Mouse (Mus musculus) fibroblast of lung, adult 2 months (primary cell): ENCODE data around the gene Ppp2r5a.

Experiments
- DNase-seq: peaks from one replicate; pipeline ENCODE4 v3.0.0-alpha.2; 2011; ENCODE audit warnings: low read depth

Ppp2r5a gene

DNA sequence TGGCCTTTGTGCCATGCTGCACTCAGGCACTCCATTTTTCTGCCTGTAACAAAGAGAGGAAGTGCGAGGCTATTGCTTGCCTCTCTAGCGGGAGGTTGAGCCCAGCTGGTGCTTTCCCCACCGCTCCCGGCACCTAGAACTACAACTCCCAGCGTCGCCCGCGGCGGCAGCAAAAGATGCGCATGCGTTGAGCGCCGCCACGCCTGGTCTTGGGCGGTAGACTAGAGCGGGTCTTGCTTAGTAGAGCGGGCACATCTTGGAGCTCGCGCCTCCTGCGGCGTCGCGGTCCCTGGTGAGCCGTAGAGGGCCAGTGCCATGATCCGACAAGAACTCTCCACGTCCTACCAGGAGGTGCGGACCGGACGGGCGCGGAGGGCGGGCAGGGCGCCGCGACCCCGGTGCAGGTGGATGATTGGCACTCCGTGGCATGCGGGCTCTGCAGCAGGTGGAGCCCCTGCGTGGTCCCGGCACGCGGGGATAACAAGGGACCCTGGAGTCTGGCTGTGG lies 77.3 kb downstream of the Ppp2r5a start, which contains the start of gene Tmem206:
TSS of gene Tmem206 (plus strand) at position 187 of the 507 bp plus-strand sequence.
- DNase-seq: peak; percentile 86

- no peak for DNase-seq
These were observed 78.1 kb downstream of the Ppp2r5a start for GRCm38 (mm10) chr1:191324733-191325590.

GRCm38 (mm10) chr1:191323381-191323780 lies 79.7 kb downstream of the Ppp2r5a start:
- no peak for DNase-seq

DNA sequence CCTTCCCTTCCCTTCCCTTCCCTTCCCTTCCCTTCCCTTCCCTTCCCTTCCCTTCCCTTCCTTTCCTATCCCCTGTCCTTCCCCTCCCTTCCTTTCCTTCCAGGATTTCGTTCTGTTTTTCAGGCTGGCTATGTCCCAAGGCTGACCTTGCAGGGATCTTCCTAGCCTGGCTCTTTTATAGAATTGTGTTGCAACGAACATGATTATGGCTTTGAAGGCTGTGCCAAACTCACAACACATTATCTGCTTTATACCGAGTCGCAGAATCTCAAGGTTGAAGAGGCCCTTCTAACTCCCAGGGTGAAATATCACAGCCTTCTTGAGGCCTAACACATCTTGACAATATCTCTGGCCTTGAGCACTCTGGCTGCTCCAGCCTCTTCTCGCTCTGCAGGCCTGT lies 84.4 kb downstream of the Ppp2r5a start:
- no peak for DNase-seq

- no peak for DNase-seq
These were observed 85.4 kb downstream of the Ppp2r5a start, which contains the start of gene Nenf for GRCm38 (mm10) chr1:191317591-191318196. Nenf (minus strand) TSS chr1:191318194.

DNA sequence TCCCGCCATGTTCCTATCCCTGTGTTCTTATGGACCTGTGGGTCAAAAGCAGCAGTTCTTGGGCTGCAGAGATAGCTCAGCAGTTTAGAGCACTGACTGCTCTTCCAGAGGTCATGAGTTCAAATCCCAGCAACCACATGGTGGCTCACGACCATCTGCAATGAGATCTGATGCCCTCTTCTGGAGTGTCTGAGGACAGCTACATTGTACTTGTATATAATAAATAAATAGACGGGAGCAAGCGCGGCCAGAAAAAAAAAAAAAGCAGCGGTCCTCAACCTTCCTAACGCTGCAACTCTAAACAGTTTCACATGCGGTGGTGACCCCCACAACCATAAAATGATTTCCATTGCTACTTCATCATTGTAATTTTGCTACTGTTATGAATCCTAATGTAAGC lies 86.3 kb downstream of the Ppp2r5a start:
- no peak for DNase-seq

GRCm38 (mm10) chr1:191313926-191314325 lies 89.1 kb downstream of the Ppp2r5a start:
- no peak for DNase-seq

GRCm38 (mm10) chr1:191313158-191313557 lies 89.9 kb downstream of the Ppp2r5a start:
- DNase-seq: no peak

GRCm38 (mm10) chr1:191312513-191312941 lies 90.5 kb downstream of the Ppp2r5a start:
- DNase-seq: peak; percentile 75

DNA sequence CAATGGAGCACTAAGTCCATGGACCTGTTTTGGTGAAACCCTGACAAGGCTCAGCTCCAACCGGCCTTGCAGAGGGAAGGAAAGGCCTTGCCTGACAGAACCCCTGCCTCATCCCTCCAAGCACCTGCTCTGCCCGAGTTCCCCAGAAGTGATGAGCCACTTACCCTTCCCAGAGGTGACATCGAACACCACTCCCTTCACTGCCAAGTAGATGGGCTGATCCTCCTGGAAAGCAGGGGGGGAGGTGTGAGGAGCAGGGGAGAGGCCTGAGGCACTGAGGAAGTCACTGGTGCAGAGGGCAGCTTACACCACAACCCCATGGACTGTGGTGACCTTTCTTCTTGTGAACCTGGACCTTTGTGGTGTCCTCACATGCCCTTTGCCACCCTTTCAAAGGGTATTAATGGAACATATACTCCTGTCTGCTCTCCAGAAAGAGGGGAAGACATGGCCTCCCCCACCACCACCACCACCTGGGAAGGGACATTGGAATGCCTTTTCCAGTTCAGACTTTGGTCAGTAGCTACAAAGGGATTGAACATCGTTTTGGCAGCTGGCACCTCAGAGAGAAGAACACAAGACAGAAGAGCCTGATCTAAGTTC lies 91.7 kb downstream of the Ppp2r5a start:
- DNase-seq: no peak

DNA sequence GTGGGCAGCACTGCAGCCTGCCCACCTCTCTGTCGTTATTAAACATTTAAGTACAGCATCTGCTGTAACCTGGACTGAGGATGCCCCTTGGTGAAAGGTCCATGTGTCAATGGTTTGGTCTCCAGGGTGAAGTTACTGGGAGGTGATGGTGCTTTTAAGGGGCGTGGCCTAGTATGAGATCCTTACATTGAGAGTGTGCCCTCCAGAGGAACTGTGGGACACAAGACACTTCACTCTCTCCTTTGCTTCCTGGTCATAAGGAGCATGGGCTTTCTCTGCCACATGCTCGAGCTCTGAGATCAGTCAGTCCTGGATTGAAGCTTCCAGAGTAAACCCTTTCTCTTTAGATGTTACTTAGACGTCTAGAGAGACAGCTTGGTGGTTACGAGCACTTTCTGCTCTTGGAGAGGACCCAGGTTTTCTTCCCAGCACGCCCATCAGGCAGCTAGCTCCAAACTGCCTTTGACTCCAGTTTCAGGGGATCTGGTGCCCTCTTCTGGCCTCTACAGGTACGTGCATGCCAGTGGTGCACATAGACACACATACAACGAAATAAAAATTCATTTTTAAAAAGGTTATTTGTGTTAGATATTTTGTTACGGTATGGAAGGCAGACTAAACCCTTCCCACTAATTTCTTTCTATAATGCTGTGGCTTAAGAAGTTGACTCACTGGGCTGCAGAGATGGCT lies 95.2 kb downstream of the Ppp2r5a start:
- no peak for DNase-seq

DNA sequence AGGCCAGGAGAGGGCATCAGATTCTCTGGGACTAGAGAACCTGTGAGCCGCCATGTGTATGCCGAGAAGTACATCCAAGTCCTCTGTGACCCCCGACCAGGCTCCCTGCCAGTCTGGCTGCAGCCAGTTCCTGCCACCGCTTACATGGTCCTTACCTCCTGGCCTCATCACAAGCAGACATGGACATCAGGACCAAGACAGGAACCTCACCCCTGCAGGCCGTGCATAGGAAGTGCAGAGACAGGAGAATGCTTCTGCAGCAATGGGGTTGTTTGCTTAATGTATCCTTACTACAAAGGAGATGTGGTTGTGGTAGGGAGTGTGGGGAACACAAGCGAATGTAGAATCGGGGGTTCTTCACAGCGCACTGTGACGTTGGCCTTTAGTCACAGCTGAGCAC lies 96.8 kb downstream of the Ppp2r5a start:
- DNase-seq: no peak

- no peak for DNase-seq
These were observed 97.5 kb downstream of the Ppp2r5a start for GRCm38 (mm10) chr1:191305610-191306009.

DNA sequence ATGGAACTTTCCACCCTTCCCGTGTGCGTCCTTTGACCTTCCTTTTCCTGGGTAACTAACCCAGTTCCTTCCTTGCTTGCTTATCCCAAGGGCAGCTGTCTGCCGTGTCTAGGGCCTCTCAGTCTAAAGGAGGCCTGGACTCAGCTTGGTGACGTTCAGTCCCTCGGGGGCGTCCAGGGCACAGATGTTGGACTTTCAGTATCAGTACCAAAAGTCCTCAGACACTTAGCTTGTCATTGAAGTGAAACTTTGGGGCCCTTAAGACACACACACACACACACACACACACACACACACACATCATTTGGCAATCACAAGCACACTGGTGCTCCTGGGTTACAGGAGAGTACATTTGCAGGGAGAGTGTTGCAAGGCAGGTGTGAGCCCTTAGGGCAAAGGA lies 98.9 kb downstream of the Ppp2r5a start:
- DNase-seq: no peak

GRCm38 (mm10) chr1:191303736-191304135 lies 99.3 kb downstream of the Ppp2r5a start:
- no peak for DNase-seq
